Mouse (Mus musculus) bone marrow macrophage, adult 2 months (primary cell): ENCODE data around the gene 9230112D13Rik. TPM values are rescaled to one million over a fixed set of nuclear protein-coding genes. Genes with fewer than 3 reads are reported as not detected.
A peak's percentile ranks its signal among the peaks of the same experiment; 100 is the strongest.

Source experiments
- H3K27ac ChIP-seq: 2 replicates; pipeline ENCODE4 v1.5.1; 2012; ENCODE audit warnings: low read depth, low read length; ENCODE audit not compliant: insufficient read depth
- H3K4me1 ChIP-seq: 2 replicates; pipeline ENCODE4 v1.6.1; 2012; ENCODE audit warnings: low read length; ENCODE audit not compliant: control insufficient read depth, insufficient read depth
- H3K4me3 ChIP-seq: 2 replicates; pipeline ENCODE4 v1.5.1; 2012; ENCODE audit warnings: mild to moderate bottlenecking, low read length, moderate library complexity; ENCODE audit not compliant: insufficient read depth
- CTCF ChIP-seq: IDR thresholded peaks from 2 replicates; pipeline ENCODE4 v1.5.1; 2012; ENCODE audit warnings: low read depth, mild to moderate bottlenecking, low read length, moderate library complexity
- POLR2A ChIP-seq: IDR thresholded peaks from 2 replicates; pipeline ENCODE4 v1.6.1; 2012; ENCODE audit warnings: mild to moderate bottlenecking, low read depth, low read length, borderline replicate concordance
- polyA plus RNA-seq: library from polyadenylated mRNA; stranded (reverse); fragments of >200 nt; gene quantifications from 2 replicates; pipeline ENCODE4 v1.2.4, GENCODE M21; 2012; ENCODE audit not compliant: missing spikeins, insufficient read depth, insufficient read length

Gene 9230112D13Rik
- polyA plus RNA-seq = not detected in 2 replicates

GRCm38 (mm10) chr14:34522701-34523100 lies at the start of gene 9230112D13Rik:
Gene 9230112D13Rik, minus strand, starts transcription at chr14:34522801.
- TF ChIP-seq POLR2A (no peak), CTCF (no peak)
- no peak within 1 kb of the TSS for H3K27ac ChIP-seq
- H3K4me1 ChIP-seq = peaks cover 8% of the 10 kb centered on the region
- no peak within 1 kb of the TSS for H3K4me3 ChIP-seq

- no peak for TF ChIP-seq POLR2A
- no peak for TF ChIP-seq CTCF
- Histone ChIP-seq H3K4me1 (no peaks in the 10 kb centered on the region), H3K27ac (no peak overlapping the region), H3K4me3 (no peak overlapping the region)
Measured at GRCm38 (mm10) chr14:34571610-34572387, 49.2 kb upstream of the 9230112D13Rik start.

GRCm38 (mm10) chr14:34570903-34571302 lies 48.3 kb upstream of the 9230112D13Rik start:
- Histone ChIP-seq H3K4me3 (no peak overlapping the region), H3K27ac (no peak overlapping the region), H3K4me1 (no peaks in the 10 kb centered on the region)
- no peak for TF ChIP-seq POLR2A
- TF ChIP-seq CTCF = no peak

- Histone ChIP-seq H3K4me1 (no peaks in the 10 kb centered on the region), H3K27ac (no peak overlapping the region), H3K4me3 (no peak overlapping the region)
- TF ChIP-seq CTCF (peak; percentile 81), POLR2A (no peak)
Measured at GRCm38 (mm10) chr14:34570294-34570693, 47.7 kb upstream of the 9230112D13Rik start.

DNA sequence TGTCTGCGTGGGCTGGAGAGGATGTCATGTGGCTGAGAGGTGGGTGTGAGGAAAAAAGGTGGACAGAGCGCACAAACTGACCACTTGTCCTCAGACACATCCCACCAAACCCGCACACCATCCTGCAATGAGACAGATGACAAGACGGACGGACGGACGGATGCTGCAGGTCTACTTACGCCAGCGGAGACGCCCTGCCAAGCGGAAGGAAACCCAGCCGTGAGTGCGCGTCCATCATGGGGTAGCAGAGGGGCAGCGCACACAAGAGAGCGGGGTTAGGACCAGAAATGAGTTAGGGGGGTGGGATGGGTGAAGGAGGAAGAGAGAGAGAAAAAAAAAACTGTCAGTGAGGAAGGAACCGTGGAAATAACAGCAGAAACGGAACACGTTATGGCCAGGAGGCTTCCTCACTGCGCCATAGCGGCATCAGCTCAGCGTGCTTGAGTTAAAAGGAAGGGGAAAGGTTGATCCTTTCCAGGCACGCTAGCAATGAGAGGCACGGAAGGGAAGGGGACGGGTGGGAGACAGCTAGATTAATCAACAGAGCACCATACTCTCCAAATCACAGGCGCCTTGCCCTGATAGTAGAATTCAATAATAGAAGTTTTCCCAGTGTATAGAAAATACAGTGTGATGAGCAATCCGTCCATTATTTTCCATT lies 47.1 kb upstream of the 9230112D13Rik start:
- no peak overlapping the region for H3K4me3 ChIP-seq

GRCm38 (mm10) chr14:34568626-34569025 lies 46.0 kb upstream of the 9230112D13Rik start:
- Histone ChIP-seq H3K27ac (no peak overlapping the region), H3K4me1 (no peaks in the 10 kb centered on the region), H3K4me3 (no peak overlapping the region)
- TF ChIP-seq POLR2A (no peak), CTCF (no peak)

More for the DNA sequence above, 47.1 kb upstream of the 9230112D13Rik start:
- TF ChIP-seq CTCF = no peak
- no peak for TF ChIP-seq POLR2A
- Histone ChIP-seq H3K27ac (no peak overlapping the region), H3K4me1 (no peaks in the 10 kb centered on the region)

DNA sequence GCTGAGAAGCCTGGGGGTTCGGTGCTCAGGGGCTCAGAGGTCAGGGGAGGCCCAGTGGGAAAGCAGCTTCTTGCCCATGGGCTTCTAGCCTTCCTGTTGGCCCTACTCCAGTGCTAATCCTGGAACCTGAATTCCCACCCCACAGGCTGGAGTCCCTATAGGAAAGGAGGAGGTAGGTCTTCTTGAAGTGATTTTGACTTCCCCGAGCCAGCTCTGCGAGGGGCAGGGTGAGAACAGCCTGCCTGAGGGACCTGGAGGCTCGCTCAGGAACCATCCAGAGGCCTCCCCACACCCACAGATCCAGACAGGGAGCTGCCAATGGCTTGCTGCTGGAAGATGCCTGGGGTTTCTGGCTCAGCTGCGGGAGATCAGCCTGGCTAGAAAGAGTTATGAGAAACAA lies 45.1 kb upstream of the 9230112D13Rik start:
- TF ChIP-seq POLR2A (no peak), CTCF (no peak)
- Histone ChIP-seq H3K27ac (no peak overlapping the region), H3K4me1 (no peaks in the 10 kb centered on the region), H3K4me3 (no peak overlapping the region)

GRCm38 (mm10) chr14:34566530-34566929 lies 43.9 kb upstream of the 9230112D13Rik start:
- TF ChIP-seq CTCF (no peak), POLR2A (no peak)

DNA sequence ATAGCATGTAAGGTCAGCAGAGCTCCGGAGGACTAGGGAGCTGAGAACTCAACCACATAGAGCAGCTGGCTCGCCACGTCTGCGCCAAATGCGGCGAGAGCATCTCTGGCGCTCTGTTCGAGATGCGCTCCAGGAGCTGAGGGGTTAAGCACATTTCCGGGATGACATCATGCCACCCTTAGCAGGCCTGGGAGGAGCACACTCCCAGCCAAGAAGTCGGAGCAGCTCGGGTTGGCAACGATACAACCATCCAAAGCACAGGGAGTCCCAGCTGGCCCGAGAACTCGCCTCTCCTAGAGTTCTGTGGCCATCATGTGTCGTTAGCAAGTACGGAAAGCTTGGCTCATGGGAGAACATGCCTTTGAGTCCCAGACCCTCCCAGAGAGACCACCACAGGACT lies 43.1 kb upstream of the 9230112D13Rik start:
- TF ChIP-seq POLR2A (no peak), CTCF (no peak)
- Histone ChIP-seq H3K27ac (no peak overlapping the region), H3K4me3 (no peak overlapping the region), H3K4me1 (no peaks in the 10 kb centered on the region)

More at GRCm38 (mm10) chr14:34566530-34566929, 43.9 kb upstream of the 9230112D13Rik start:
- Histone ChIP-seq H3K27ac (no peak overlapping the region), H3K4me3 (no peak overlapping the region), H3K4me1 (no peaks in the 10 kb centered on the region)

DNA sequence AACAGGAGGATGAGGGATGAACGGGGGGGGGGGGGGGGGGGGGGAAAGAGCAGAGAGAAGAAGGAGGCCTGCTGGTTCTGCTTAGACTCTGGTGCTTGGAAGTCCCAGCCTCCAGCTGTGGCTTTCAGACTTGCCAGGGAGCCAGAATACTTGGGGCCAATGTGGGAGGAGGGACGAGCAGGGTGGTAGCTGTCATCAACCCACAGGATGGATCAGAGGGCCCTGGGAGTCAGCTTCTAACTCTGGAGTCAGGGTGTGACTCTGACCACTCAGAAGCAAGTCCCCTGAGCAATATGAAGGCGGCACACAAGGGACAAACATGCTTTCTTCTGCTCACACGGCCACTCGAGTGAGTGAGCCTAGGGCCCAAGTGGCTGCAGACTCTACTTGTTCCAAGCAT lies 42.0 kb upstream of the 9230112D13Rik start:
- Histone ChIP-seq H3K4me3 (no peak overlapping the region), H3K27ac (no peak overlapping the region), H3K4me1 (no peaks in the 10 kb centered on the region)
- TF ChIP-seq POLR2A = no peak
- TF ChIP-seq CTCF = no peak
